Mouse (Mus musculus) megakaryocyte, adult 5-6 weeks (primary cell): ENCODE measurements around the gene Ell2. TPM values are rescaled to one million over a fixed set of nuclear protein-coding genes. Genes with fewer than 3 reads are reported as not detected.
A peak's percentile ranks its signal among the peaks of the same experiment; 100 is the strongest.
"Not testable (repeated sequence)": the region's sequence is repeated elsewhere in the genome, so short reads cannot be mapped to it uniquely, and the experiment has no call there.

ENCODE experiments used
- ATAC-seq: 2 replicates; pipeline ENCODE4 v1.8.0; 2016; ENCODE audit warnings: mild to moderate bottlenecking, inconsistent platforms; ENCODE audit not compliant: poor library complexity, severe bottlenecking
- total RNA-seq, 2 experiments: library from RNA; stranded (forward) in 1 of 2; stranded (reverse) in 1 of 2; fragments of 153-499, 151-499 nt in 1 of 2; fragments of 221-1000, 200-1000 nt in 1 of 2; gene quantifications; 2 replicates each; pipeline versions ENCODE4 v1.2.3 to v1.2.4; 2015 to 2017

The Ell2 gene
- total RNA-seq (2015) (12.2 and 13.8 TPM in 2 replicates), total RNA-seq (2017) (7.7 and 7.9 TPM in 2 replicates)

GRCm38 (mm10) chr13:75706457-75706856, at the start of gene Ell2:
TSS of gene Ell2 (plus strand) at chr13:75706757.
- no peak for ATAC-seq

GRCm38 (mm10) chr13:75685438-75685837, 21.1 kb upstream of the Ell2 start:
- no peak for ATAC-seq

GRCm38 (mm10) chr13:75686995-75687394, 19.6 kb upstream of the Ell2 start:
- ATAC-seq: no peak

DNA sequence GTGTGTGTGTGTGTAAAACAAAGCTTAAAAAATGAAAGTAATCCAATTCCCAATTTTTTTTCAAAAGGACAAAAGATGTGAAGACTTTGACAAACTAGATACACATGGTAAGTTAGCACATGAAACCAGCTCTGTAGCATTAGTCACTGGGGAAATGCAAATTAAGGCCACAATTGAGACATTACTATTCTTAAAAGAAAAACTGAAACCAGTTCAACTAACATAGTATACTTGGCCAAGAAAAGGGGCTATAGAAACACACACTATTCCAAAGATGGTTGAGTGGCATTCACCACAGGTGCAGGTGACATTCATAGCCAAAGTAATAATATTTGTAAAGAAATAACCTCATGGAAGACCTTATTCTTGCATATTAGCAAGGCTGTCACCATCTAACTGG, 14.9 kb upstream of the Ell2 start:
- ATAC-seq: no peak

- no peak for ATAC-seq
Observed at GRCm38 (mm10) chr13:75693081-75693480, 13.5 kb upstream of the Ell2 start.

DNA sequence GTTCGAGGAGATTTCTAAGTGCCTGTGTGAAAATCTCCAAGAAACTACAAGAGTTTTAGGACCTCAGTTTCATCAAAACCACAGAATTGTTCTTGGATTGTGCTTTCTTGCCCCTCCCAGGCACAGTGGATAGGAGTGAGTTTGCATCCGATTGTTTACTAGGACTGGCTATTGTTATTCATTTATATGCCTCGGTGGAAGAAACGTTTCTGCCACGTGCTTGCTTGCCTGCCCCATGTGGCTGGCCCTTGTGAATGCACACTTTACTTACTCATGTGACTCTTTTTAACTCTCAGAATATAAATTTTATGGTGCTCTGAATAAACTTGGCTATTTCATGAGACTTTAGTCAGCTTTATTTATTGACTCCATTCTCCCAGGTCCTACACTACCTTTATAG, 3.7 kb upstream of the Ell2 start:
- ATAC-seq: no peak

DNA sequence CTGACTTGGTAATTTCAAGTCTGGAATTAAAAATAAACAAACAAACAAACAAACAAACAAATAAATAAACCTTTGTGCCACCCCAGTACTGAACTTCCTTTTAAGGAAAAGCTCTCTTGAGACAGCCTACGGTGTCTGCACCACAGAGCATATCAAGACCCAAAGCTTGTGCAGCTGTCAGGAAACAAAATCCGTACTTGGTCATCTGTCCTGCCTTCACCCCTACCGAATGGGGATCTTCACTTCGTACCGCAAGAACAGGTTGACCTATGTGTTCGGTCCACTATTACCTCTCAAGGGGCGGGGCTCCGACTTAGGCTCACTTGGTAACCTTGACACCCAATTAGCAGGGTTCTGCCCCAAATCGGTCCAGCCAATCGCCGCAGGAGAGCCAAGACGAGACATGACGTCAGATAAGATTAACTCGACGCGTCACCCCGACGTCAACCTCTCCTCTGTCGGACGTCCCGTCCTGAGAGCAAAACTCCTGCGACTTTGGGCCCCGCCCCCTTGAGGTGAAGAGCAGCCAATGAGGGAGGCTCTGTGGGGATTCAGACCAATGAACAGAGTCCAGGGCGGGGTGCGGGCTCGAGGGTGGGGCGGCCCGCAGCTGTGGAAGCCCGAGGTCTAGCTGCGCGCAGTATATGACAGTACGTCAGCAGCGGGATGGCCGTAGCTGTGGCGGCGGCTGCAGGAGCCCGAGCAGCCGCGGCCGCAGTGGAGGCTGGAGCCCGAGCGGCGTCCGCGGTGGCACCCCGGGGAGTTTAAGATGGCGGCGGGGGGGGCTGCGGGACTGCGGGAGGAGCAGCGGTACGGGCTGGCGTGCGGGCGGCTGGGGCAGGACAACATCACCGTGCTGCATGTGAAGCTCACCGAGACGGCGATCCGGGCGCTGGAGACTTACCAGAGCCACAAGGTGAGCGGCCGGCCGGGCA, 592 bp downstream of the Ell2 start:
- peak; percentile 81 for ATAC-seq

- peak; percentile 29 for ATAC-seq
Observed at GRCm38 (mm10) chr13:75707821-75708636, 1.5 kb downstream of the Ell2 start.

- no peak for ATAC-seq
Observed at GRCm38 (mm10) chr13:75708637-75709002, 2.1 kb downstream of the Ell2 start.

GRCm38 (mm10) chr13:75709026-75709778, 2.6 kb downstream of the Ell2 start:
- no peak for ATAC-seq

GRCm38 (mm10) chr13:75710152-75710551, 3.6 kb downstream of the Ell2 start:
- ATAC-seq: no peak

- ATAC-seq: not testable (repeated sequence)
Observed at GRCm38 (mm10) chr13:75711517-75711916, 5.0 kb downstream of the Ell2 start.

DNA sequence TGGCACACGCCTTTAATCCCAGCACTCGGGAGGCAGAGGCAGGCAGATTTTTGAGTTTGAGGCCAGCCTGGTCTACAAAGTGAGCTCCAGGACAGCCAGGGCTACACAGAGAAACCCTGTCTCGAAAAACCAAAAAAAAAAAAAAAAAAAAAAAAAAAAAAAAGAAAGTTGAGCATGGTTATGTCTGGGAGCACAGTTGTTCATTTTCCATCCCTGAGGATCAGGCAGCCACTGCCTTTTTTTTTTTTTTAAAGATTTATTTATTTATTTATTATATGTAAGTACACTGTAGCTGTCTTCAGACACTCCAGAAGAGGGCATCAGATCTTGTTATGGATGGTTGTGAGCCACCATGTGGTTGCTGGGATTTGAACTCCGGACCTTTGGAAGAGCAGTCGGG, 6.0 kb downstream of the Ell2 start:
- not testable (repeated sequence) for ATAC-seq

GRCm38 (mm10) chr13:75714407-75714806, 7.8 kb downstream of the Ell2 start:
- ATAC-seq: no peak

- ATAC-seq: no peak
Observed at GRCm38 (mm10) chr13:75717638-75718302, 11.2 kb downstream of the Ell2 start.

- ATAC-seq: no peak
Observed at GRCm38 (mm10) chr13:75718376-75718775, 11.8 kb downstream of the Ell2 start.

DNA sequence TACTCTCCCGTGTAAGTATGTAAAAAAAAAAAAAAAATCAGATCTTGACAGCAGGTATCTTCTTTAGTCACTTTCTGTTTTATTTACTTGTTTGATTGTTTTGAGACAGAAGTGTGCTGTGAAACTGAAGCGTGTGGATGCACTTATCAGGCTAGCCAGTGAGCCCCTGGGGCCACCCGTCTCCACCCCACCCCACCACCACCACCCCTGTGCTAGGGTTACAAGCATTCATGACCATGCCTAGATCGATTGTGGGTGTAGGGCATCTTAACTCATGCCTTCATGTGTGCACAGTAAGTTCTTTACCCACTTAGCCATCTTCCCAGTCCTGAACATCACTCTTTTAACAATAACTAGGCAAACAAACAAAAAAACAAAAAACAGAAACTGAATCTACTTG, 13.1 kb downstream of the Ell2 start:
- no peak for ATAC-seq

DNA sequence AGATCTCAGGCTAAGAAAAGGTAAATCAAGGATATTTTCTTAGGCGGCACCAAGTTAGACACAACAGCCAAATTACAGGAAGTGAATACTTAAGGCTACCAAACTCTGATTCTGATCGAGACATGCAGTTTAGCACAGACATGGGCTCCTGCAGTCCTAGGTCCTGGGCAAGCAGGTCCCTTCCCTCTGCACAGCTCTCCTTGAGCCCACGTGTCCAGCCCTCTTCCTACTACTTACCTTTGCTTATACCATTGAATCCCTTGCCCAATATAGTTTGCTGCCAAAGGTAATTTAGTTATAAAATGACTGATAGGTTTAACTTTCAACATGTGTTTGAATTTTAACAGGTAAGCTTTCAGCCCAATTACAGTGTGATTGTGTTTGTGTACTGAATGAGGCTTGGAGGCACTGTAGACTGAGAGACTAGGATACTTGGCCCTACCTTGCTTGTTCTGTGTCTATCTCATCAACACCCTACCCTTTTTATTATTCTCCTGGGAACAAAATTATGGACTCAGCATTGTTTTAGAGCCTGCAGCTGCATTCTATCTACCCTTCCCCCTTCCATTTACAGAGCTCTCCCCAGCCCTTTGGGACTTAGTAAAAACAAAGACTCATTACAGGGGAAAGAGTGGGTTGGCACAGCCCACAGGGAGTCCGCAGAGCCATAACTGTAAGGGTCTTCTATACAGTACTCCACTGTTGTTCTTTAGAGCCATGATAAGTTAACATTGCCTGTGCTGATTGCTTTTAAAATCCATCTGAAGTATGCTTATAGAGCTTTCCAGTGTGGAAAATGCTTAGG, 20.2 kb downstream of the Ell2 start:
- no peak for ATAC-seq

DNA sequence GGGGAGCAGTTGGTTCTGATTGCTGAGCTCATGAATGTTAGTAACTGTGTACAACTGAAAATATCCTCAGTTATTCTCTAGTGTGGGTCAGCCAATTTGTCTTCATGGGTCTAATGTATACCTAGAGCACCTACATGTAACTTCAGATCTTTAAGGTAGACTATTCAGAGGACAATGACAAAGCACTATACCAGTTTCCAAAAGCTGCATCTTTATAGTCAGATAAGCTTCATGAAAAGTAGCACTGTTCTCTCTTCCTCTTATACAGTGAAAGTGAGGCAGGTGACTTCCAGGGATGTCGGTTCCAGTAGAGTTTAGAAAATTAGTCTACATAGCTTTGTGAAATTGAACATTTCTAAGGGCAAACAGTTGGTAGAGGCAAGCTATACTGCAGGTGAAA, 21.4 kb downstream of the Ell2 start:
- ATAC-seq: no peak

DNA sequence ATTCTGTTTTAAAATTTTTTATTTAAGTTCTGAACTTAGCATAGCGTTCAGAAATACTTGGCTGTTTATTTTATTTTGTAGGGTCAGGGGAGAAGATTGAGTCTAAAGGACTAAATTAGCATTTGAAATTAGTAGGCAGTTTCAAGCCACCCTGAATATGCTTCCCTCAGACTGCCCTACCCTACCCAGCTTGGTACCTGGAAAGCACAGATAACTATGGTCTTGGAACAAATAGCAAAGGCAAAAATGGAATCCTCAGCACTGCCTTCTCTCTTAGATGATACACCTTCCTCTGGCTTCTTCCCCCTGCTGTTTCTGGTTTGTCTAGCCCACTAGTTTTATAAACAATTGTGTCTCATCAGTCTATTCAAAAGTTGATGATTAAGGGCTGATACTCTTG, 23.3 kb downstream of the Ell2 start:
- ATAC-seq: no peak
